Mouse (Mus musculus) left cerebral cortex, adult 2 months (tissue): ENCODE measurements around the gene Ttc30a1. TPM values are rescaled to one million over a fixed set of nuclear protein-coding genes. Genes with fewer than 3 reads are reported as not detected.

Source experiments
- DNase-seq, 2 experiments: peaks; one replicate each; pipeline ENCODE4 v3.0.0; 2021 to 2022; ENCODE audit warnings: low spot score in 2 of 2, mixed read lengths in 1 of 2; ENCODE audit errors: extremely low spot score in 1 of 2
- H3K27ac ChIP-seq: fragments of 200-600 bp; 2 replicates; pipeline ENCODE4 v1.8.1; 2022
- H3K4me3 ChIP-seq: fragments of 200-600 bp; 2 replicates; pipeline ENCODE4 v1.8.1; 2022
- CTCF ChIP-seq: fragments of 200-600 bp; IDR thresholded peaks from 2 replicates; pipeline ENCODE4 v1.8.1; 2022; ENCODE audit warnings: antibody characterized with exemption, mild to moderate bottlenecking, moderate library complexity
- intact Hi-C: fragments of 180-260 bp; cut with DNase I; formaldehyde crosslinking; loops from one replicate; pipeline ENCODE4 v1.15.1; 2025
- total RNA-seq, 2 experiments: library from RNA; stranded (reverse); gene quantifications; 2 replicates each; pipeline ENCODE4 v1.2.3; 2021

Gene Ttc30a1
- total RNA-seq, 2 experiments from 2014 or later: 2.9 to 3.4 TPM

- Histone ChIP-seq H3K27ac (no peak overlapping the region), H3K4me3 (no peak overlapping the region)
- intact Hi-C loops: no loop called here
- TF ChIP-seq CTCF: no peak
- DNase-seq: no peak
Measured at GRCm38 (mm10) chr2:75974131-75974530, 7.6 kb downstream of the Ttc30a1 start.

DNA sequence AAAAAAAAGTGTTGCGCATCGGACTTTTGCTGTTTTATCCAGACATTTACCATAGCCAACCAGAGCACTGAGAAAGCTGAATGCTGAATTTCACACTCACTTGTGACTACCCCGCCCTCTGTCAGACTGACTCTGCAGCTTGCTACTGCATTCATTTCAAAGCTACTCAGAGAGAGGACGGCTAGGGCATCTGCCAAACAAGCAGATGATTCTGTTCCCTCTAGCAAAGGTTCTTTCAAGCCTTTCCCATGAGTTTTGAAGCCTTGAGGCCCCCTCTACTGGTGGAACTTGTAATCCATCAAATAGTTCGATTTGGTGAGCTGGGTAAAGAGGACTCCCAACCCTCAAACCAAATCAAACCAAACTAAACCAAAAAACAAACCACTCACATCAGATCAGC, 16.8 kb downstream of the Ttc30a1 start:
- intact Hi-C loops: loop anchor here (1.0 to 5.0 kb wide), 3 partner anchors 82 to 358 kb away; no protein-coding TSS in a partner anchor
- TF ChIP-seq CTCF: peak; percentile 74
- Histone ChIP-seq H3K4me3 (peak overlapping the region; percentile 31), H3K27ac (no peak overlapping the region)
- peak; percentile 47 to 53 for DNase-seq

GRCm38 (mm10) chr2:75964512-75964911, 17.3 kb downstream of the Ttc30a1 start:
- peak; percentile 58 for TF ChIP-seq CTCF
- H3K27ac ChIP-seq: no peak overlapping the region
- DNase-seq: peak in 1 of 2 experiments; percentile 30
- intact Hi-C loops: loop anchor here (2.0 to 5.0 kb wide), 2 partner anchors 177 to 358 kb away; no protein-coding TSS in a partner anchor
- peak overlapping the region; percentile 31 for H3K4me3 ChIP-seq

DNA sequence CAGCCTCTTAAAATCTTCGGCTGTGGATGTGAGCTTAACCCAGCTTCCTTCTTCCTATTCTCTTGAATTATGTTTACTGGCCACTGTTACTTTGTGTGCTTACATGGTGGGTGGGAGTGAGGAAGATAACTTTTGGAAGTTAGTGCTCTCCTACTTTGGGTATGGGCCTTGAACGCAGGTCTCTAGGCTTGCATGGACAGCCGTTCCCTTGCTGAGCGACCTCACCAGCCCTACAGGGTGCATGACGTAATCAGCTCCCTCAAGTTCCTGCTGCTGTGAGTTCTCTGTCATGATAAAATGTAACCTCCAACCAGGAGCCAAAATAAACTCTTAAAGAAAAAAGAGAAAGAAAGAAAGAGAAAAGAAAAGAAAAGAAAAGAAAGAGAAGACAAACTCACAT, 17.7 kb downstream of the Ttc30a1 start:
- TF ChIP-seq CTCF: no peak
- Histone ChIP-seq H3K4me3 (no peak overlapping the region), H3K27ac (no peak overlapping the region)
- intact Hi-C loops: loop anchor here (2.0 to 5.0 kb wide), 2 partner anchors 177 to 357 kb away; no protein-coding TSS in a partner anchor
- DNase-seq: no peak

GRCm38 (mm10) chr2:75963211-75963840, 18.4 kb downstream of the Ttc30a1 start:
- no peak for DNase-seq
- Histone ChIP-seq H3K27ac (no peak overlapping the region), H3K4me3 (no peak overlapping the region)
- intact Hi-C loops: loop anchor here (5.0 kb wide), 1 partner anchor 176 kb away; no protein-coding TSS in a partner anchor
- no peak for TF ChIP-seq CTCF

- TF ChIP-seq CTCF: no peak
- no peak overlapping the region for H3K27ac ChIP-seq
- peak in 1 of 2 experiments; percentile 22 for DNase-seq
- H3K4me3 ChIP-seq: no peak overlapping the region
- intact Hi-C loops: loop anchor here (5.0 kb wide), 1 partner anchor 173 kb away; no protein-coding TSS in a partner anchor
Measured at GRCm38 (mm10) chr2:75960366-75961330, 21.1 kb downstream of the Ttc30a1 start.

DNA sequence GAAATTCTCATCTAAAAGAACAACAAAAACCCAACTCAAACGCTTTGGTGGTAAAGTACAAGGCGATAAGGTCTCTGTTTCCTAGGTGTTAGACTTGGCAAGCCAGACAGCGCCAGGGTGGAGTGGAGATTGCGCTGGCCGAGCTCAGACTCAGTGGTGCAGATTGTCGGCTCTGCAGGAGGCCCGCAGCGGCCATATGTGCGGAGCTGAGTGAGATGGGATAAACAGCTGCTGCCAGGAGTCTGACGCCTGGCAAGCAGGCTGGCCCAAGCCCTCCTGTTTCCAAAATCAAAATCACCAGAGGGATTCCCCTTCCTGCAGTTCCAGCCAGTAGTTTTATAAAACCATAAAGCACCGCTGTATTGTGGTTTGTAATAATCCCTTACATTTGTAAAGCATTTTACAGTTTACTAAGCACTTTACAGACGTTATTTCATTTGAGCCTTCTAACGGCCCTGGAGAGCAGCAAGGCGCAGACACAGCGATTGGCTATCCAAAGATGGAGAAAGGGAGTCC, 21.9 kb downstream of the Ttc30a1 start:
- no peak for DNase-seq
- no peak for TF ChIP-seq CTCF
- Histone ChIP-seq H3K27ac (no peak overlapping the region), H3K4me3 (no peak overlapping the region)
- intact Hi-C loops: loop anchor here (5.0 kb wide), 1 partner anchor 173 kb away; no protein-coding TSS in a partner anchor

DNA sequence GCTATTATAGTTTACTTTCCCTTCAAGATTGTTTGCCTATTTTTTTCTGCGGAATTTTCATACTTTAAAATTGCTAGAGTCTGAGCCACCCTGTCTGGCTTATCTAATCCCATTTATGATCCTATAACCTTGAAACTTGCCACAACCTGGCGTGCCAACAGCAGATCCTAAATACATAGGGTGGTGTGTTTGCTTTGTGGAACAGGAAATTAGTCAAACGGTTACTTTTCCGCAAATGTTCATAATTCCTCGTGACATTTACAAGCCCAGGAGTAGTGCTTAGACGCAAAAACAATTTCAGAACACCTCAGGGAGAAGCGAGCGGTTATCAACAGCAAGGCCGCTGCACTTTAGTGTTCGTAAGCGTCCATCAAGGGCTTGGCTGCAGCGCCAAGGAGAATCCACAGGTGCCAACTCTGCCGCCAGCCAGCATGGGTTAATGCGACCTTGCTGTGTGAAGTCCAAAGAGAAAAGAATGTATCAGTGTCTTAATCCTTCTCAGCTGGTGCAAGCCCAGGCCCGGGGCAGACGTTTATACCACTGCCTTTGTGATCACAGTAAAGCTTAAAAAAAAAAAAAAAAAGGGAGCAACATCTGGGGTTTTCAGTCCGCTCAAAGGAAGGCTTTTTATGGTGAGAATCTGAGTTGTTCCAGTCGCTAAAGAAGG, 22.5 kb downstream of the Ttc30a1 start:
- intact Hi-C loops: no loop called here
- TF ChIP-seq CTCF: no peak
- H3K4me3 ChIP-seq: no peak overlapping the region
- no peak for DNase-seq
- no peak overlapping the region for H3K27ac ChIP-seq

- Histone ChIP-seq H3K27ac (no peak overlapping the region), H3K4me3 (no peak overlapping the region)
- intact Hi-C loops: no loop called here
- DNase-seq: no peak
- TF ChIP-seq CTCF: no peak
Measured at GRCm38 (mm10) chr2:75955709-75956108, 26.1 kb downstream of the Ttc30a1 start.

GRCm38 (mm10) chr2:75953320-75953719, 28.4 kb downstream of the Ttc30a1 start:
- H3K4me3 ChIP-seq: no peak overlapping the region

GRCm38 (mm10) chr2:75950685-75951084, 31.1 kb downstream of the Ttc30a1 start:
- Histone ChIP-seq H3K27ac (no peak overlapping the region), H3K4me3 (no peak overlapping the region)
- DNase-seq: no peak
- intact Hi-C loops: no loop called here
- no peak for TF ChIP-seq CTCF

More at GRCm38 (mm10) chr2:75953320-75953719, 28.4 kb downstream of the Ttc30a1 start:
- no peak for DNase-seq
- no peak for TF ChIP-seq CTCF
- H3K27ac ChIP-seq: no peak overlapping the region
- intact Hi-C loops: no loop called here
